Mouse (Mus musculus): Measurements from ENCODE around the gene Ddn. TPM values are rescaled to one million over a fixed set of nuclear protein-coding genes. Genes with fewer than 3 reads are reported as not detected.
A peak's percentile ranks its signal among the peaks of the same experiment; 100 is the strongest.

Ddn gene
- total RNA-seq, 1 experiment: 0.22 TPM

DNA sequence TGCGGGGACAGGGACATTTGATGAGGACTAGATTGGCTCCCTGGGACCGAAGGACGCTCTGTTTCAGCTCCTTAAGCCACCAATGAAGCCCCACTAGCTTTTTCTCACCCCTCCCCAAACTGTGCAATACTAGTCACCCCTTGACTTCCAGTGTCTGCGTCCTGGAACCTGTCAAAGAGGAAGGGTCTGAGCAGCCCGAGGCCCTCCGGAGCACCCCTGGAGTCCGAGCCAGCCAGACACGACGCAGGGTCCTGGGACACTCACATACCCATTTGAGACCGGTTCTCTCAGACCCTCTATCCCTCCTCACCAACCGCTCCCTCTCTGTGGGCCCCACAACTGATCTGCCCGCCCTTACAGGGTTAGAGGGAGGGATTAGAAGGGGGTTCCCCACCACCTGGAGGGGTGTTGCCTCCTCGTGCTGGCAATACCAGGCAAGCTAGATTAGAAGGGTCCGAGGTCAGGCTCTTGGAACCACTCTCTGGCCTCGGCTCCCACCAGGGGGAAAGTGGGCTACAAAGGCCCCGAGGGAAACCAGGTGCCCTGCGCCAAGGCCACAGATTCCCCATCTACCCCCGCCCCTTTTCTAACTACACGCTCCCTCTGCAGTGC lies 32.2 kb downstream of the Ddn start:
- DNase-seq (ENCODE audit: low read depth, low spot score): no peak
- Histone ChIP-seq H3K27ac (ENCODE audit: insufficient read depth, low read depth, low read length, poor library complexity, severe bottlenecking) (no peak overlapping the region), H3K4me1 (ENCODE audit: control insufficient read depth in 2 of 2, insufficient read depth in 2 of 2, low read length in 2 of 2, poor library complexity in 1 of 2) (peaks cover 0 to 21% of the 10 kb centered on the region in 2 experiments; a peak in 2 of 4 replicates), H3K4me3 (ENCODE audit: insufficient read depth in 1 of 2, low read depth in 1 of 2, low read length in 2 of 2, poor library complexity in 1 of 2, severe bottlenecking in 1 of 2) (peak overlapping the region in 1 of 2 experiments; percentile 29; a peak in 1 of 4 replicates), H3K9ac (ENCODE audit: insufficient read depth, low read depth, low read length, poor library complexity, severe bottlenecking) (no peak overlapping the region), H3K36me3 (ENCODE audit: control insufficient read depth, insufficient read depth, low read length, poor library complexity, severe bottlenecking) (no peaks in the 10 kb centered on the region), H3K9me3 (ENCODE audit: control insufficient read depth, insufficient read depth, low read depth, low read length) (no peaks in the 10 kb centered on the region)
- in situ Hi-C loops (cut with MboI; ENCODE audit: low sequenced_read_pairs in 2 of 2, unreplicated experiment in 2 of 2): loop anchor here (5.0 to 25.0 kb wide), 2 partner anchors 310 to 320 kb away; partner anchors contain the start of genes C1ql4 (in 1 of the 2) and Dnajc22 (in 1 of the 2)
- TF ChIP-seq ZC3H11A (IDR thresholded peaks at IDR 0.05; ENCODE audit: borderline replicate concordance, low read depth, low read length): no peak
- no peak for TF ChIP-seq HCFC1 (IDR thresholded peaks at IDR 0.05; ENCODE audit: borderline replicate concordance, insufficient read depth, low read length)
- no peak for TF ChIP-seq CHD2 (IDR thresholded peaks at IDR 0.05; ENCODE audit: low read depth, low read length)
- TF ChIP-seq MAFK (IDR thresholded peaks at IDR 0.05; ENCODE audit: insufficient read depth, low read depth, low read length): no peak
- no peak for TF ChIP-seq ZNF384 (IDR thresholded peaks at IDR 0.05; ENCODE audit: low read depth, low read length)

DNA sequence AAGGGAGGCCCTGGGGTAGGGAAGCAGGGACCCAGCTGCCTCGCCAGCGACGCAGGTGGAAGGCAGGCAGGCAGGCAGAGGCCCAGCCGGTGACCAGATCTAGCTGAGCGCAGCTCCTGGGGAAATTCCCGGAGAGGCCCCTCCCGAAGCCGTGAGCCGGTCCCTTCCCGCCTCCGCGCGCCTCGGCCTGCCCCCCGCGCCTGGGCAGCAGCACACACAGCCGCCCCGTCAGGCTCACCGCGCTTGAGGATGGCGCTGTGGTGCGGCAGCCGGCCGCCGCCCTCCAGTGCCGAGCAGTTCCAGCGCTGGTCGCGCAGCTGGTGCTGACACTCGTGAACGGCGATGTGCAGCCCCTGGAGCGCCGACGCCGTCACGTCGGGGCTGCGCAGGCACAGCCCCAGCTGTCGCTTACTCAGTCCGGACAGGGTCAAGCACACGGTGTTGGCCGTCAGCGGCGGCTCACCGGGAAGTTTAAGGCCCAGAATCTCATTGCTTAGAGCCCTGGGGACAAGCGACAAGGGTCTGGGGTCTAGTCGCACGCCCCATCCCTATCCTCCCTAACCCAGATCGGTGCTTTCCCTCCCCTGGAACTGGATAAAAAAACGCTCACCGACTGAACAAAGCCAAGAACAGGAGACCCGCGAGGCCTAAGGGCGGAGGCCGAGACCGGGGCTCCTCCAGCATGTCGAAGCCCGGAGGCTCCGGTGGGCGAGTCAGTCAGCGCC lies 32.8 kb downstream of the Ddn start:
- H3K4me3 ChIP-seq (ENCODE audit: insufficient read depth in 1 of 2, low read depth in 1 of 2, low read length in 2 of 2, poor library complexity in 1 of 2, severe bottlenecking in 1 of 2): peak overlapping the region; percentile 1 to 29; a peak in 1 of 4 replicates
- H3K9me3 ChIP-seq (ENCODE audit: control insufficient read depth, insufficient read depth, low read depth, low read length): no peaks in the 10 kb centered on the region
- DNase-seq (ENCODE audit: low read depth, low spot score): no peak
- no peak for TF ChIP-seq HCFC1 (IDR thresholded peaks at IDR 0.05; ENCODE audit: borderline replicate concordance, insufficient read depth, low read length)
- H3K36me3 ChIP-seq (ENCODE audit: control insufficient read depth, insufficient read depth, low read length, poor library complexity, severe bottlenecking): no peaks in the 10 kb centered on the region
- H3K27ac ChIP-seq (ENCODE audit: insufficient read depth, low read depth, low read length, poor library complexity, severe bottlenecking): no peak overlapping the region
- H3K9ac ChIP-seq (ENCODE audit: insufficient read depth, low read depth, low read length, poor library complexity, severe bottlenecking): 0 out of 2 replicates have a peak overlapping the region, but pooled peaks have one; percentile 13
- H3K4me1 ChIP-seq (ENCODE audit: control insufficient read depth in 2 of 2, insufficient read depth in 2 of 2, low read length in 2 of 2, poor library complexity in 1 of 2): peaks cover 0 to 21% of the 10 kb centered on the region in 2 experiments; a peak in 2 of 4 replicates
- in situ Hi-C loops (cut with MboI; ENCODE audit: low sequenced_read_pairs in 2 of 2, unreplicated experiment in 2 of 2): loop anchor here (5.0 to 25.0 kb wide), 2 partner anchors 311 to 321 kb away; partner anchors contain the start of genes C1ql4 (in 1 of the 2) and Dnajc22 (in 1 of the 2)

DNA sequence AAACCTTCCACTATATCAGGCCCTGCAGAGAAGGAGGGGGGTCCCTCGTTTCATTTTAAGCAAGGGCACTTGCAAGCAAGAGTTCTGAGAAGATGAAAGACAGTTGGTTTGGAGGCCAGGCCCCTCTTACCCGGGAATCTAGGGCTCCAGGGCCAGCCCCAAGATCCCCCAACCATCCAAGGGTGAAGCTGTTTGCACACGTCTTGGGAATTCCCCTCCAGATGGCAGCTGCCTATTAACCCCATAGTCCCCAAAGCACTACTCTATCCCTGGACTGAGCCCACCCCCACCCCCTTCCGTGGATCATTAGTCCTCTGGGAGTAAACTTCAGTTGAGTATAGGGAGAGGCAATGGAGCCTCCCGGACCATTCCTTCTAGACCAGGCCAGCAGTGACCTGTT lies 33.8 kb downstream of the Ddn start:
- Histone ChIP-seq H3K27ac (ENCODE audit: insufficient read depth, low read depth, low read length, poor library complexity, severe bottlenecking) (no peak overlapping the region), H3K36me3 (ENCODE audit: control insufficient read depth, insufficient read depth, low read length, poor library complexity, severe bottlenecking) (no peaks in the 10 kb centered on the region), H3K9ac (ENCODE audit: insufficient read depth, low read depth, low read length, poor library complexity, severe bottlenecking) (no peak overlapping the region), H3K4me3 (ENCODE audit: insufficient read depth in 1 of 2, low read depth in 1 of 2, low read length in 2 of 2, poor library complexity in 1 of 2, severe bottlenecking in 1 of 2) (no peak overlapping the region), H3K4me1 (ENCODE audit: control insufficient read depth in 2 of 2, insufficient read depth in 2 of 2, low read length in 2 of 2, poor library complexity in 1 of 2) (peaks cover 0 to 21% of the 10 kb centered on the region in 2 experiments; a peak in 2 of 4 replicates), H3K9me3 (ENCODE audit: control insufficient read depth, insufficient read depth, low read depth, low read length) (no peaks in the 10 kb centered on the region)
- in situ Hi-C loops (cut with MboI; ENCODE audit: low sequenced_read_pairs in 2 of 2, unreplicated experiment in 2 of 2): loop anchor here (5.0 to 25.0 kb wide), 2 partner anchors 312 to 322 kb away; partner anchors contain the start of genes C1ql4 (in 1 of the 2) and Dnajc22 (in 1 of the 2)
- DNase-seq (ENCODE audit: low read depth, low spot score): no peak
- no peak for TF ChIP-seq MAFK (IDR thresholded peaks at IDR 0.05; ENCODE audit: insufficient read depth, low read depth, low read length)
- no peak for TF ChIP-seq CHD2 (IDR thresholded peaks at IDR 0.05; ENCODE audit: low read depth, low read length)
- no peak for TF ChIP-seq ZC3H11A (IDR thresholded peaks at IDR 0.05; ENCODE audit: borderline replicate concordance, low read depth, low read length)
- no peak for TF ChIP-seq HCFC1 (IDR thresholded peaks at IDR 0.05; ENCODE audit: borderline replicate concordance, insufficient read depth, low read length)
- no peak for TF ChIP-seq ZNF384 (IDR thresholded peaks at IDR 0.05; ENCODE audit: low read depth, low read length)

DNA sequence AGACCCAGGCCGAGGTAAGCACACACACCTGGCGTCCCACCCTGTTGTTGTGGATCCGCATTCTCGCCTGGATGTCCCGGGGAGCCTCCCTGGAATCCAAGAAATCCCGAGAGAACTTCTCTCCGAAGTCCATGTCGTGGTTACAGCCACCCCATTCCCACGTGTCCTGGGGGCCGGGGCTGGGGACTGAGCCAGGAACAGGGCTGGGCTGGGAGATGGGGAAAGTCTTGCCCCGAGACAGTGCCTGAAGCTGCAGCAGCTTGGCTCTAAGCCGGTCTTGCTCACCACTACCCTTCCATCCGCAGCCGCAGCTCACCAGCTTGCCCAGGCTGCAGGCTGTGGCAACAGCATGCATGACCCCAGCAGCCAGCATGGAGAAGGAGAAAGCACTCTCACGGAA lies 35.2 kb downstream of the Ddn start:
- in situ Hi-C loops (cut with MboI; ENCODE audit: low sequenced_read_pairs in 2 of 2, unreplicated experiment in 2 of 2): no loop called here
- Histone ChIP-seq H3K9ac (ENCODE audit: insufficient read depth, low read depth, low read length, poor library complexity, severe bottlenecking) (no peak overlapping the region), H3K4me1 (ENCODE audit: control insufficient read depth in 2 of 2, insufficient read depth in 2 of 2, low read length in 2 of 2, poor library complexity in 1 of 2) (peaks cover 0 to 18% of the 10 kb centered on the region in 2 experiments; a peak in 2 of 4 replicates), H3K4me3 (ENCODE audit: insufficient read depth in 1 of 2, low read depth in 1 of 2, low read length in 2 of 2, poor library complexity in 1 of 2, severe bottlenecking in 1 of 2) (no peak overlapping the region), H3K9me3 (ENCODE audit: control insufficient read depth, insufficient read depth, low read depth, low read length) (no peaks in the 10 kb centered on the region), H3K27ac (ENCODE audit: insufficient read depth, low read depth, low read length, poor library complexity, severe bottlenecking) (no peak overlapping the region), H3K36me3 (ENCODE audit: control insufficient read depth, insufficient read depth, low read length, poor library complexity, severe bottlenecking) (no peaks in the 10 kb centered on the region)
- no peak for DNase-seq (ENCODE audit: low read depth, low spot score)
- TF ChIP-seq ZNF384 (IDR thresholded peaks at IDR 0.05; ENCODE audit: low read depth, low read length): no peak
- TF ChIP-seq MAFK (IDR thresholded peaks at IDR 0.05; ENCODE audit: insufficient read depth, low read depth, low read length): no peak
- no peak for TF ChIP-seq HCFC1 (IDR thresholded peaks at IDR 0.05; ENCODE audit: borderline replicate concordance, insufficient read depth, low read length)
- TF ChIP-seq ZC3H11A (IDR thresholded peaks at IDR 0.05; ENCODE audit: borderline replicate concordance, low read depth, low read length): no peak
- no peak for TF ChIP-seq CHD2 (IDR thresholded peaks at IDR 0.05; ENCODE audit: low read depth, low read length)

All from ES-E14 (cell line).